Mouse (Mus musculus): ENCODE measurements at regions not wholly inside any gene's neighbourhood (a gene's known extent, or its start where the extent isn't known, plus 50 kb on each side); places are given as distances from the start of the nearest gene placed in this dataset.
A peak's percentile ranks its signal among the peaks of the same experiment; 100 is the strongest.

GRCm38 (mm10) chr1:92338589-92338988 is 135.1 kb downstream of the Ndufa10 start:
- 80% methylated on average over 1 of the region's 1 CpGs for WGBS
- H3K4me1 ChIP-seq = peaks cover 28% of the 10 kb centered on the region
- H3K27me3 ChIP-seq (replicated peaks) = no peaks in the 10 kb centered on the region
- ATAC-seq (ENCODE audit: extremely low read depth, insufficient number of reproducible peaks, low FRiP score, low TSS enrichment) = no peak
- H3K4me3 ChIP-seq = no peak overlapping the region
- no peak overlapping the region for H3K4me2 ChIP-seq
- no peak overlapping the region for H3K9ac ChIP-seq
- no peak overlapping the region for H3K27ac ChIP-seq (replicated peaks)
- no peaks in the 10 kb centered on the region for H3K9me3 ChIP-seq
- no peaks in the 10 kb centered on the region for H3K36me3 ChIP-seq

GRCm38 (mm10) chr1:92337450-92337849 is 136.2 kb downstream of the Ndufa10 start:
- Histone ChIP-seq H3K36me3 (no peaks in the 10 kb centered on the region), H3K9me3 (no peaks in the 10 kb centered on the region), H3K4me3 (no peak overlapping the region), H3K27me3 (replicated peaks) (no peaks in the 10 kb centered on the region), H3K4me2 (no peak overlapping the region), H3K4me1 (peaks cover 19% of the 10 kb centered on the region), H3K27ac (replicated peaks) (peak overlapping the region; percentile 70), H3K9ac (no peak overlapping the region)
- WGBS = 18% methylated on average over 8 of the region's 8 CpGs
- peak; percentile 6; the same call in 1 of the 2 replicates for ATAC-seq (ENCODE audit: extremely low read depth, insufficient number of reproducible peaks, low FRiP score, low TSS enrichment)

GRCm38 (mm10) chr1:92332248-92332584 is 136.7 kb upstream of the Hdac4 start:
- H3K27ac ChIP-seq (replicated peaks) = no peak overlapping the region
- H3K4me3 ChIP-seq = no peak overlapping the region
- H3K27me3 ChIP-seq (replicated peaks) = no peaks in the 10 kb centered on the region
- no peaks in the 10 kb centered on the region for H3K36me3 ChIP-seq
- H3K4me2 ChIP-seq = no peak overlapping the region
- no peak for ATAC-seq (ENCODE audit: extremely low read depth, insufficient number of reproducible peaks, low FRiP score, low TSS enrichment)
- 78% methylated on average over 7 of the region's 7 CpGs for WGBS
- no peaks in the 10 kb centered on the region for H3K9me3 ChIP-seq
- peaks cover 25% of the 10 kb centered on the region for H3K4me1 ChIP-seq
- H3K9ac ChIP-seq = no peak overlapping the region

DNA sequence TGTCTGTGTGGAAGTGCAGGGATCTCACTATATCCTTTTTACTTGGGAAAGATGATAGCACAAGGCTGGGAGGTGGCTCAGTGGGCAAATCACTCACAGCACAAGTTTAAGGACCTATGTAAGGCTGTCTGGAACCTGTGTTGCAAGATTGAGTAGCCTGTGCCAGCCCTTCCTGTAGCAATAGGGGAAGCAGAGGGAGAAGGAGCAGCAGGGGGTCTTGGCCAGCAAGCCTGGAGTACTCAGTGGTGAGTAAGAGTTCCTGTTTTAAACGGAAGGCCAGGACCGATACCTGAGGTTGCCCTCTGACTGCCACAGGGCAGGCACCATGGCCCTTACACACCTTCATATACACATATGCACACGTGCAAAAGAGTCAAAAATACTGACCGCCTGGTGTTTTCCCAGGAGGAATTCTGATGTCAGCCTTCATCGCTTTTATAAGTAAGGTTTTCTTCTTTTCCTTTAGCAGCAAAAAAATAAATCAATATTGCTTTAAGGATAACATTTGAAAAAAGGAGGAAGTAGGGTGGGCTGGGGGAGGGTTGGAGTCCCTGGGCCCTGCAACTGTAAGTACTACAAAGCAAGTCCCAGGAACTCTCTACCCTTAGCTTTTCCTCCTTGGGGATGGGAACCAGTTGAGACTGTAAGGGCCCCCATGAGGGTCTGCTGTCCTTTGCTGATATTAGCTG is 136.2 kb upstream of the Hdac4 start:
- no peaks in the 10 kb centered on the region for H3K9me3 ChIP-seq
- no peak overlapping the region for H3K4me2 ChIP-seq
- peaks cover 21% of the 10 kb centered on the region for H3K4me1 ChIP-seq
- 70% methylated on average over 5 of the region's 5 CpGs for WGBS
- no peak overlapping the region for H3K9ac ChIP-seq
- H3K27me3 ChIP-seq (replicated peaks) = no peaks in the 10 kb centered on the region
- no peak overlapping the region for H3K27ac ChIP-seq (replicated peaks)
- no peak for ATAC-seq (ENCODE audit: extremely low read depth, insufficient number of reproducible peaks, low FRiP score, low TSS enrichment)
- H3K4me3 ChIP-seq = no peak overlapping the region
- H3K36me3 ChIP-seq = no peaks in the 10 kb centered on the region

GRCm38 (mm10) chr1:92330181-92330580 is 134.7 kb upstream of the Hdac4 start:
- H3K9me3 ChIP-seq = no peaks in the 10 kb centered on the region
- peaks cover 20% of the 10 kb centered on the region for H3K4me1 ChIP-seq
- no peak overlapping the region for H3K9ac ChIP-seq
- no peaks in the 10 kb centered on the region for H3K27me3 ChIP-seq (replicated peaks)
- no peak for ATAC-seq (ENCODE audit: extremely low read depth, insufficient number of reproducible peaks, low FRiP score, low TSS enrichment)
- no peak overlapping the region for H3K4me2 ChIP-seq
- H3K4me3 ChIP-seq = no peak overlapping the region
- 74% methylated on average over 5 of the region's 5 CpGs for WGBS
- no peak overlapping the region for H3K27ac ChIP-seq (replicated peaks)
- H3K36me3 ChIP-seq = no peaks in the 10 kb centered on the region

GRCm38 (mm10) chr1:92329491-92329890 is 134.0 kb upstream of the Hdac4 start:
- Histone ChIP-seq H3K9ac (no peak overlapping the region), H3K4me2 (no peak overlapping the region), H3K36me3 (no peaks in the 10 kb centered on the region), H3K27me3 (replicated peaks) (no peaks in the 10 kb centered on the region), H3K4me3 (no peak overlapping the region), H3K4me1 (peaks cover 20% of the 10 kb centered on the region), H3K9me3 (no peaks in the 10 kb centered on the region), H3K27ac (replicated peaks) (no peak overlapping the region)
- 75% methylated on average over 7 of the region's 7 CpGs for WGBS
- no peak for ATAC-seq (ENCODE audit: extremely low read depth, insufficient number of reproducible peaks, low FRiP score, low TSS enrichment)

- no peaks in the 10 kb centered on the region for H3K36me3 ChIP-seq
- H3K4me1 ChIP-seq = peaks cover 22% of the 10 kb centered on the region
- H3K4me3 ChIP-seq = no peak overlapping the region
- H3K4me2 ChIP-seq = no peak overlapping the region
- no peak overlapping the region for H3K9ac ChIP-seq
- whole genome bisulfite sequencing = 76% methylated on average over 6 of the region's 6 CpGs
- H3K9me3 ChIP-seq = no peaks in the 10 kb centered on the region
- no peak for ATAC-seq (ENCODE audit: extremely low read depth, insufficient number of reproducible peaks, low FRiP score, low TSS enrichment)
- H3K27ac ChIP-seq (replicated peaks) = no peak overlapping the region
- no peaks in the 10 kb centered on the region for H3K27me3 ChIP-seq (replicated peaks)
Observed at GRCm38 (mm10) chr1:92327141-92327540, 131.6 kb upstream of the Hdac4 start.

DNA sequence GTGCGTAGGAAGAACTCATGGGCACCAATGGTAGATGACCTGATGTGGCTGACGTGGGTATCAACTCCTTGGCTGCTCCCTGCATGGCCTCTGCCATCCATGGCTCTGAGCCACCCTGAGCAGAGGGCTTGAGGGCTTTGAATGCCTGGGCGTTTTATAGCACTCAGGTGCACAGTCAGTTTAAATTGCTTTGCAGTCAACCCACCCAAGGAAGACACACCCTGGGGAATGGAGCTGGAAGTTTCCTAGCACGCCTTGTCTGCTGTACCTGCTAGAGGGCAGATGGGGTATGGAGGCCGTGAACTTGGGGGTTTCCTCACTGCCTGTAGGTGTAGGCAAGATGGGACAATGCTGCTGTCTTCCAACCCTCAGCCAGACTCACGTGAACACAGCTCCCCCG is 129.8 kb upstream of the Hdac4 start:
- H3K9ac ChIP-seq = no peak overlapping the region
- no peak overlapping the region for H3K4me3 ChIP-seq
- WGBS = 83% methylated on average over 7 of the region's 7 CpGs
- no peaks in the 10 kb centered on the region for H3K36me3 ChIP-seq
- H3K4me2 ChIP-seq = no peak overlapping the region
- no peaks in the 10 kb centered on the region for H3K27me3 ChIP-seq (replicated peaks)
- no peaks in the 10 kb centered on the region for H3K9me3 ChIP-seq
- no peak for ATAC-seq (ENCODE audit: extremely low read depth, insufficient number of reproducible peaks, low FRiP score, low TSS enrichment)
- peaks cover 8% of the 10 kb centered on the region; the same call in 1 of the 2 replicates for H3K4me1 ChIP-seq
- no peak overlapping the region for H3K27ac ChIP-seq (replicated peaks)

GRCm38 (mm10) chr1:92324091-92324950 is 128.8 kb upstream of the Hdac4 start:
- no peak for ATAC-seq (ENCODE audit: extremely low read depth, insufficient number of reproducible peaks, low FRiP score, low TSS enrichment)
- 63% methylated on average over 14 of the region's 14 CpGs for WGBS
- H3K4me2 ChIP-seq = no peak overlapping the region

DNA sequence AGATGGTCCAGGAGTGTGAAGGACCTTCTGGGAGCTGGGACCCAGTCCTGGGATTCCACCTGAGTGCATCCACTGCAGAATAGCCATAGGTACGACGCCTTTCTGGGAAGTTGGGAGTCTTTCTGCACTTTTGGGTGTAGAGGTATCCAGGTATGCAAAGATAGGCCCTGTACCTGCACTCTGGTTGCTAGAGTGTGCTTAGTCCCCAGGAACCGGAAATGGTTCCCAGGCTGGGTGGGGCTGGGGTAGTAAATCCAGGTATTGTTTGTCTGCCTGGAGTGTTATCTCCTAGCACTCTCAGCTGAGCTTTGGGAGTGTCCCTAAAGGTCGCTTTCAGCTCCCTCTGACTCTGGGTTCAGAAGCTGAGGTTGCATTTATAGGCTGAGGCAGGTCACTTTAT is 121.6 kb upstream of the Hdac4 start:
- Histone ChIP-seq H3K9me3 (no peaks in the 10 kb centered on the region), H3K27me3 (replicated peaks) (peaks cover 13% of the 10 kb centered on the region), H3K4me2 (no peak overlapping the region), H3K9ac (no peak overlapping the region), H3K36me3 (no peaks in the 10 kb centered on the region), H3K4me3 (no peak overlapping the region), H3K27ac (replicated peaks) (no peak overlapping the region), H3K4me1 (peaks cover 16% of the 10 kb centered on the region)
- 84% methylated on average over 4 of the region's 4 CpGs for WGBS
- ATAC-seq (ENCODE audit: extremely low read depth, insufficient number of reproducible peaks, low FRiP score, low TSS enrichment) = no peak

More at GRCm38 (mm10) chr1:92324091-92324950, 128.8 kb upstream of the Hdac4 start:
- Histone ChIP-seq H3K27ac (replicated peaks) (no peak overlapping the region), H3K9me3 (no peaks in the 10 kb centered on the region), H3K4me3 (no peak overlapping the region), H3K27me3 (replicated peaks) (no peaks in the 10 kb centered on the region), H3K9ac (no peak overlapping the region), H3K4me1 (0 out of 2 replicates have a peak, but pooled peaks cover 4% of the 10 kb centered on the region), H3K36me3 (no peaks in the 10 kb centered on the region)

- no peak overlapping the region for H3K27ac ChIP-seq (replicated peaks)
- no peaks in the 10 kb centered on the region for H3K9me3 ChIP-seq
- ATAC-seq (ENCODE audit: extremely low read depth, insufficient number of reproducible peaks, low FRiP score, low TSS enrichment) = no peak
- no peak overlapping the region for H3K9ac ChIP-seq
- H3K4me1 ChIP-seq = peaks cover 16% of the 10 kb centered on the region
- H3K36me3 ChIP-seq = no peaks in the 10 kb centered on the region
- no peak overlapping the region for H3K4me3 ChIP-seq
- WGBS = 13% methylated on average over 10 of the region's 10 CpGs
- peak overlapping the region; percentile 47 for H3K4me2 ChIP-seq
- peaks cover 13% of the 10 kb centered on the region for H3K27me3 ChIP-seq (replicated peaks)
Observed at GRCm38 (mm10) chr1:92316191-92316723, 120.8 kb upstream of the Hdac4 start.
